Mouse (Mus musculus) R1 (cell line): Measurements from ENCODE around the gene Xbp1.
A peak's percentile ranks its signal among the peaks of the same experiment; 100 is the strongest.
"Not testable (repeated sequence)": the region's sequence is repeated elsewhere in the genome, so short reads cannot be mapped to it uniquely, and the experiment has no call there.

Experiments
- DNase-seq: peaks from one replicate; pipeline ENCODE4 v3.0.0-alpha.2; 2018; ENCODE audit warnings: low read depth, low spot score

The Xbp1 gene

GRCm38 (mm10) chr11:5527865-5528523 lies 7.5 kb downstream of the Xbp1 start:
- DNase-seq, result no peak

GRCm38 (mm10) chr11:5528841-5529240 lies 8.4 kb downstream of the Xbp1 start:
- DNase-seq, result no peak

- no peak for DNase-seq
Observed at GRCm38 (mm10) chr11:5530172-5530571, 9.7 kb downstream of the Xbp1 start.

GRCm38 (mm10) chr11:5530717-5531116 lies 10.3 kb downstream of the Xbp1 start:
- no peak for DNase-seq

- no peak for DNase-seq
Observed at GRCm38 (mm10) chr11:5533108-5533507, 12.6 kb downstream of the Xbp1 start.

- not testable (repeated sequence) for DNase-seq
Observed at GRCm38 (mm10) chr11:5537454-5537853, 17.0 kb downstream of the Xbp1 start.

GRCm38 (mm10) chr11:5540331-5540730 lies 19.9 kb downstream of the Xbp1 start:
- no peak for DNase-seq

- no peak for DNase-seq
Observed at GRCm38 (mm10) chr11:5541230-5541798, 20.9 kb downstream of the Xbp1 start.

GRCm38 (mm10) chr11:5541799-5542481 lies 21.5 kb downstream of the Xbp1 start, which contains the start of gene Ccdc117:
Ccdc117 (minus strand) TSS chr11:5542187.
- peak; percentile 99 for DNase-seq

- no peak for DNase-seq
Observed at GRCm38 (mm10) chr11:5542482-5543185, 22.2 kb downstream of the Xbp1 start.

- DNase-seq, result no peak
Observed at GRCm38 (mm10) chr11:5543281-5543680, 22.8 kb downstream of the Xbp1 start.

- peak; percentile 76 for DNase-seq
Observed at GRCm38 (mm10) chr11:5544709-5545108, 24.2 kb downstream of the Xbp1 start.

GRCm38 (mm10) chr11:5545457-5545856 lies 25.0 kb downstream of the Xbp1 start:
- DNase-seq, result no peak

GRCm38 (mm10) chr11:5546693-5547092 lies 26.2 kb downstream of the Xbp1 start:
- no peak for DNase-seq

GRCm38 (mm10) chr11:5551430-5551829 lies 31.0 kb downstream of the Xbp1 start:
- DNase-seq, result no peak

- DNase-seq, result no peak
Observed at GRCm38 (mm10) chr11:5551931-5552330, 31.5 kb downstream of the Xbp1 start.

- DNase-seq, result no peak
Observed at GRCm38 (mm10) chr11:5560273-5560672, 39.8 kb downstream of the Xbp1 start.

- DNase-seq, result peak; percentile 88
Observed at GRCm38 (mm10) chr11:5562625-5563268, 42.3 kb downstream of the Xbp1 start.

GRCm38 (mm10) chr11:5563898-5564297 lies 43.4 kb downstream of the Xbp1 start:
- DNase-seq, result peak; percentile 22

GRCm38 (mm10) chr11:5565596-5565995 lies 45.1 kb downstream of the Xbp1 start:
- no peak for DNase-seq

GRCm38 (mm10) chr11:5566506-5566905 lies 46.0 kb downstream of the Xbp1 start:
- DNase-seq, result no peak

GRCm38 (mm10) chr11:5567654-5568053 lies 47.2 kb downstream of the Xbp1 start:
- DNase-seq, result peak; percentile 44
